Mouse (Mus musculus): Measurements from ENCODE around the gene Prepl.

- TF ChIP-seq CTCF (IDR thresholded peaks at IDR 0.05; ENCODE audit: insufficient read depth, low read depth, low read length) (no peak), POLR2A (IDR thresholded peaks at IDR 0.05; ENCODE audit: insufficient read depth, low read depth, low read length) (no peak)
These were observed 62.8 kb downstream of the Prepl start for GRCm38 (mm10) chr17:85027247-85027646.

Measured in olfactory bulb, adult 2 months (tissue).